ENCODE assay signal across 32 mouse cellular contexts in the genomic region with DNA sequence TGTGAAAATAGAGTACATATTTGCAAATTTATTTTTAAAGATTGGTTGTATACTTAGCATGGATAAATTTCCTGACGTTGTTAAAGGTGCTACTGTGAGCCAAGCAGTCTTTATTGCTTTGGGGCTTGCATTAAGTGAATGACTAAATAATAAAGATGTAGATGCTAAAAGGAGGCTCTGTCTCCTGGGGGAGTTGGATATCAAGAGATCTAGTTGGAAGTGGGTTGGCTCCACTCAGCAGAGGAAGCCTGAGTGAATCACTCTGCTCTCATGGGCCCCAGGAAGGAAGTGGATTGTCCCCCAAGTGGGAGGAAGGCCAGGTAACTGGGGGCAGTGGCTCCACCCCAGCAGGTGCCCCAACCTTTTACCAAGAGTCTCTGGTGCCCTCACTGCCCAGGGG. TPM values are rescaled to one million over a fixed set of nuclear protein-coding genes. Genes with fewer than 3 reads are reported as not detected.
A peak's percentile ranks its signal among the peaks of the same experiment; 100 is the strongest.
DNase-seq lines count a peak whose midpoint lies in the region; ATAC-seq lines count a peak whose summit lies in the region.
"Had no signal": no experiment of that assay in that cellular context is flagged by ENCODE, and none has a peak within 500 bp of the region (broad histone marks: within the 10 kb centered on the region; RNA-seq: fewer than 3 reads in every experiment).

No protein-coding gene starts in this region.

- WGBS in forebrain, embryonic 13.5 days, result 74% methylated on average over 1 of the region's 1 CpGs
- WGBS in forebrain, embryonic 15.5 days, result 72% methylated on average over 1 of the region's 1 CpGs

- no peaks in the 10 kb centered on the region for H3K36me3 ChIP-seq in forebrain, embryonic 13.5 days (ENCODE audit: poor library complexity, severe bottlenecking)
- no peaks in the 10 kb centered on the region for H3K36me3 ChIP-seq in forebrain, embryonic 15.5 days
- H3K36me3 ChIP-seq: embryonic facial prominence, embryonic 13.5 days; embryonic facial prominence, embryonic 15.5 days; forebrain, embryonic 10.5 days; forebrain, embryonic 12.5 days; G1E had no signal

- peaks cover 13% of the 10 kb centered on the region; the same call in 1 of the 2 replicates for H3K27me3 ChIP-seq in forebrain, embryonic 13.5 days
- no peaks in the 10 kb centered on the region for H3K27me3 ChIP-seq in forebrain, embryonic 15.5 days
- H3K27me3 ChIP-seq: CH12.LX had no signal

- ATAC-seq in forebrain, embryonic 13.5 days, result no peak
- no peak for ATAC-seq in forebrain, embryonic 15.5 days (replicated peaks)
- ATAC-seq in megakaryocyte progenitor cell, adult 5-6 weeks (replicated peaks; ENCODE audit: poor library complexity), result no peak
- ATAC-seq: activated CD4-positive, CD25-positive, alpha-beta regulatory T cell, adult 4 months; CD4-positive, CD25-positive, alpha-beta regulatory T cell, adult 4 months; forebrain, embryonic 16.5 days; Patski had no signal

- H3K4me2 ChIP-seq in forebrain, embryonic 13.5 days, result no peak overlapping the region
- H3K4me2 ChIP-seq in forebrain, embryonic 15.5 days (replicated peaks), result no peak overlapping the region
- H3K4me2 ChIP-seq: embryonic facial prominence, embryonic 13.5 days; embryonic facial prominence, embryonic 15.5 days; forebrain, embryonic 12.5 days had no signal

- DNase-seq in 416B (ENCODE audit: low read depth), result peak; percentile 56
- peak; percentile 4 for DNase-seq in brain, adult 2 months (ENCODE audit: low read depth, low spot score)
- DNase-seq: adrenal gland, adult 8-10 months; adrenal gland, postnatal 14 days; adrenal gland, postnatal 36 days; B cell, adult 2 months; cerebellum, adult 11 months; cerebellum, adult 18-20 months; cerebellum, adult 8-10 months; cerebellum, adult 9-11 months; cerebellum, postnatal 14 days; cerebellum, postnatal 36 days; embryo, embryonic 11 days had no signal

- no peaks in the 10 kb centered on the region for H3K4me1 ChIP-seq in forebrain, embryonic 13.5 days
- H3K4me1 ChIP-seq in forebrain, embryonic 15.5 days, result no peaks in the 10 kb centered on the region
- H3K4me1 ChIP-seq: embryonic facial prominence, embryonic 13.5 days; embryonic facial prominence, embryonic 15.5 days had no signal

- H3K4me3 ChIP-seq in forebrain, embryonic 13.5 days, result no peak overlapping the region
- H3K4me3 ChIP-seq in forebrain, embryonic 15.5 days, result no peak overlapping the region
- H3K4me3 ChIP-seq: embryonic facial prominence, embryonic 13.5 days; embryonic facial prominence, embryonic 15.5 days; erythroblast, embryonic 14.5 days; forebrain, embryonic 10.5 days; forebrain, embryonic 12.5 days had no signal

- no peaks in the 10 kb centered on the region for H3K9me3 ChIP-seq in forebrain, embryonic 13.5 days (replicated peaks)
- H3K9me3 ChIP-seq in forebrain, embryonic 15.5 days, result no peaks in the 10 kb centered on the region
- H3K9me3 ChIP-seq: embryonic facial prominence, embryonic 13.5 days; embryonic facial prominence, embryonic 15.5 days; forebrain, embryonic 10.5 days; forebrain, embryonic 12.5 days; G1E had no signal

- H3K27ac ChIP-seq in forebrain, embryonic 13.5 days, result no peak overlapping the region
- no peak overlapping the region for H3K27ac ChIP-seq in forebrain, embryonic 15.5 days (replicated peaks)
- H3K27ac ChIP-seq: embryonic facial prominence, embryonic 13.5 days; embryonic facial prominence, embryonic 15.5 days; forebrain, embryonic 10.5 days; forebrain, embryonic 12.5 days had no signal

- H3K9ac ChIP-seq in forebrain, embryonic 13.5 days, result peak overlapping the region; percentile 34; the same call in 1 of the 2 replicates
- H3K9ac ChIP-seq in forebrain, embryonic 15.5 days (replicated peaks), result no peak overlapping the region
- H3K9ac ChIP-seq: embryonic facial prominence, embryonic 13.5 days; embryonic facial prominence, embryonic 15.5 days; forebrain, embryonic 12.5 days had no signal

RNA-seq across cellular contexts. Expression of a gene that starts 1.8 kb away (rescaled TPM):
- polyA plus RNA-seq in forebrain, embryonic 13.5 days (2015; fragmentation: Nextera tagmentation; extraction: Ambion mirVana), result not detected in 2 replicates
- polyA plus RNA-seq in forebrain, embryonic 15.5 days (2015; fragmentation: Nextera tagmentation; extraction: Ambion mirVana), result not detected in 2 replicates
- not detected in 2 replicates for total RNA-seq in megakaryocyte progenitor cell, adult 5-6 weeks (2015)
- not detected in 2 replicates for total RNA-seq in megakaryocyte progenitor cell, adult 5-6 weeks (2017)
- total RNA-seq: CH12.LX; common myeloid progenitor, adult 5-6 weeks; G1E had no signal
- polyA plus RNA-seq: activated CD4-positive, CD25-positive, alpha-beta regulatory T cell, adult 4 months; brain, embryonic 14.5 days; CD4-positive, CD25-positive, alpha-beta regulatory T cell, adult 4 months; embryonic facial prominence, embryonic 11.5 days; embryonic facial prominence, embryonic 13.5 days; embryonic facial prominence, embryonic 15.5 days; erythroblast, embryonic 14.5 days; forebrain, embryonic 10.5 days; forebrain, embryonic 12.5 days; forebrain, embryonic 16.5 days; frontal cortex, adult 2 months; G1E; Patski had no signal

RNA-seq across cellular contexts. Expression of a gene that starts 3.6 kb away (rescaled TPM):
- polyA plus RNA-seq in forebrain, embryonic 13.5 days (2015; fragmentation: Nextera tagmentation; extraction: Ambion mirVana), result not detected in 2 replicates
- not detected in 2 replicates for polyA plus RNA-seq in forebrain, embryonic 15.5 days (2015; fragmentation: Nextera tagmentation; extraction: Ambion mirVana)
- total RNA-seq in megakaryocyte progenitor cell, adult 5-6 weeks (2015), result not detected in 2 replicates
- total RNA-seq in megakaryocyte progenitor cell, adult 5-6 weeks (2017), result not detected in 2 replicates
- total RNA-seq: adrenal gland, adult 18-20 months; adrenal gland, adult 8-10 months; adrenal gland, postnatal 14 days; adrenal gland, postnatal 36 days; common myeloid progenitor, adult 5-6 weeks had no signal
- polyA plus RNA-seq: brain, embryonic 14.5 days; embryonic facial prominence, embryonic 11.5 days; embryonic facial prominence, embryonic 13.5 days; embryonic facial prominence, embryonic 15.5 days; erythroblast, embryonic 14.5 days; forebrain, embryonic 10.5 days; forebrain, embryonic 12.5 days; forebrain, embryonic 16.5 days; frontal cortex, adult 2 months; G1E; Patski had no signal

RNA-seq across cellular contexts. Expression of a gene that starts 22.4 kb away (rescaled TPM):
- polyA plus RNA-seq in forebrain, embryonic 13.5 days (2015; fragmentation: Nextera tagmentation; extraction: Ambion mirVana), result not detected in 2 replicates
- polyA plus RNA-seq in forebrain, embryonic 15.5 days (2015; fragmentation: Nextera tagmentation; extraction: Ambion mirVana), result not detected in 2 replicates
- 0.29 and 1.3 TPM in 2 replicates for total RNA-seq in megakaryocyte progenitor cell, adult 5-6 weeks (2015)
- 0.07 and 0.29 TPM in 2 replicates for total RNA-seq in megakaryocyte progenitor cell, adult 5-6 weeks (2017)
- polyA plus RNA-seq: embryonic facial prominence, embryonic 11.5 days; embryonic facial prominence, embryonic 13.5 days; erythroblast, embryonic 14.5 days; forebrain, embryonic 10.5 days; forebrain, embryonic 12.5 days; G1E; Patski had no signal

RNA-seq across cellular contexts. Expression of a gene that starts 34.2 kb away (rescaled TPM):
- 0.09 TPM in 1 of 2 replicates, not detected in the other for polyA plus RNA-seq in forebrain, embryonic 13.5 days (2015; fragmentation: Nextera tagmentation; extraction: Ambion mirVana)
- 0.17 and 0.24 TPM in 2 replicates for polyA plus RNA-seq in forebrain, embryonic 15.5 days (2015; fragmentation: Nextera tagmentation; extraction: Ambion mirVana)
- 8.5 and 8.8 TPM in 2 replicates for total RNA-seq in megakaryocyte progenitor cell, adult 5-6 weeks (2015)
- total RNA-seq in megakaryocyte progenitor cell, adult 5-6 weeks (2017), result 25.9 and 31.5 TPM in 2 replicates
- polyA plus RNA-seq: embryonic facial prominence, embryonic 11.5 days; embryonic facial prominence, embryonic 13.5 days; embryonic facial prominence, embryonic 15.5 days; erythroblast, embryonic 14.5 days; forebrain, embryonic 10.5 days; forebrain, embryonic 12.5 days; forebrain, embryonic 16.5 days; Patski had no signal

RNA-seq across cellular contexts. Expression of a gene that starts 56.9 kb away (rescaled TPM):
- polyA plus RNA-seq in forebrain, embryonic 13.5 days (2015; fragmentation: Nextera tagmentation; extraction: Ambion mirVana), result 0.58 and 0.64 TPM in 2 replicates
- 0.77 and 1.0 TPM in 2 replicates for polyA plus RNA-seq in forebrain, embryonic 15.5 days (2015; fragmentation: Nextera tagmentation; extraction: Ambion mirVana)
- total RNA-seq in megakaryocyte progenitor cell, adult 5-6 weeks (2015), result 0.39 TPM in 1 of 2 replicates, not detected in the other
- total RNA-seq in megakaryocyte progenitor cell, adult 5-6 weeks (2017), result 0.37 and 1.3 TPM in 2 replicates
- total RNA-seq: common myeloid progenitor, adult 5-6 weeks; G1E had no signal
- polyA plus RNA-seq: activated CD4-positive, CD25-positive, alpha-beta regulatory T cell, adult 4 months; CD4-positive, CD25-positive, alpha-beta regulatory T cell, adult 4 months; erythroblast, embryonic 14.5 days; G1E; Patski had no signal
